Mouse (Mus musculus) limb, embryonic 15.5 days (tissue): ENCODE measurements around the gene Usp36. TPM values are rescaled to one million over a fixed set of nuclear protein-coding genes. Genes with fewer than 3 reads are reported as not detected.

Source experiments
- ATAC-seq: fragments of 200-750 bp; cut with Nextera tagmentation; 2 replicates; pipeline ENCODE4 v1.8.0; 2017; ENCODE audit warnings: low read depth, moderate TSS enrichment; ENCODE audit not compliant: insufficient number of reproducible peaks, low FRiP score, low TSS enrichment
- H3K27ac ChIP-seq: fragments of 300-500 bp; sonication (generic); 2 replicates; pipeline ENCODE4 v1.5.1; 2015; ENCODE audit warnings: moderate library complexity, mild to moderate bottlenecking, inconsistent platforms
- H3K27me3 ChIP-seq: fragments of 300-500 bp; sonication (generic); 2 replicates; pipeline ENCODE4 v1.6.1; 2015; ENCODE audit warnings: inconsistent platforms
- H3K36me3 ChIP-seq: fragments of 300-500 bp; sonication (generic); 2 replicates; pipeline ENCODE4 v1.6.1; 2015; ENCODE audit warnings: inconsistent platforms
- H3K4me1 ChIP-seq: fragments of 300-500 bp; sonication (generic); 2 replicates; pipeline ENCODE4 v1.6.1; 2015; ENCODE audit warnings: inconsistent platforms
- H3K4me2 ChIP-seq: fragments of 300-500 bp; sonication (generic); 2 replicates; pipeline ENCODE4 v1.6.1; 2015; ENCODE audit warnings: mild to moderate bottlenecking, inconsistent platforms
- H3K4me3 ChIP-seq: fragments of 300-500 bp; sonication (generic); 2 replicates; pipeline ENCODE4 v1.5.1; 2015; ENCODE audit warnings: mild to moderate bottlenecking, inconsistent platforms
- H3K9ac ChIP-seq: fragments of 300-500 bp; sonication (generic); 2 replicates; pipeline ENCODE4 v1.6.1; 2015; ENCODE audit warnings: inconsistent platforms
- H3K9me3 ChIP-seq: fragments of 300-500 bp; sonication (generic); 2 replicates; pipeline ENCODE4 v1.6.1; 2016; ENCODE audit warnings: inconsistent platforms
- WGBS: fragments of 180-500 bp; shearing (Covaris S2); methylation state at CpG from one replicate; pipeline ENCODE4 v1.1.7; 2015; 5-methylcytosine and 5-hydroxymethylcytosine counted together
- polyA plus RNA-seq: library from polyadenylated mRNA; unstranded; fragments of >200 nt; fragmentation: Nextera tagmentation; extraction: Ambion mirVana; gene quantifications from 2 replicates; pipeline ENCODE4 v1.2.1, GENCODE M21; 2015

The Usp36 gene
- polyA plus RNA-seq, 1 experiment from 2014 or later, result 21.3 TPM

DNA sequence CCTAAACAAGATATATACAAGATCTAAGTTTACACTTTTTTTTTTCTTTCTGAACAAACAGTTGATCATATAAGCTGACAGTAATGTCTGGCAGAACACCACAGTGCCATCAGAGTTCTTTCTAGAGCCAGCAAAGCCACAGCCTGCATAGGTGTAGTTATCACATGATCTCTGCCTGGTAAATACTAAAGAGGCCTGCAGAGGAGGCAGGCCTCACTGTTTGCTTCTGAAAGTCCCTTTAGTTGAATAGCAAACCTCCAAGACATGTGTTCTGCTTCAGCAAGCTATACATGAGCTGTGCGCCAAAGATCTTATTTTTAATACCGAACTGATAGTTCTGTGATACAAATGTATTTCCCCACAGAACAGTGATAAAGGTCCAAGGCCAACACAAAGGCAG, 44.9 kb downstream of the Usp36 start:
- Histone ChIP-seq H3K4me1 (peaks cover 43% of the 10 kb centered on the region), H3K4me3 (no peak overlapping the region), H3K9me3 (no peaks in the 10 kb centered on the region), H3K27ac (no peak overlapping the region), H3K9ac (no peak overlapping the region), H3K36me3 (no peaks in the 10 kb centered on the region), H3K27me3 (no peaks in the 10 kb centered on the region), H3K4me2 (no peak overlapping the region)
- ATAC-seq, result no peak
- WGBS, result 91% methylated on average over 2 of the region's 2 CpGs

DNA sequence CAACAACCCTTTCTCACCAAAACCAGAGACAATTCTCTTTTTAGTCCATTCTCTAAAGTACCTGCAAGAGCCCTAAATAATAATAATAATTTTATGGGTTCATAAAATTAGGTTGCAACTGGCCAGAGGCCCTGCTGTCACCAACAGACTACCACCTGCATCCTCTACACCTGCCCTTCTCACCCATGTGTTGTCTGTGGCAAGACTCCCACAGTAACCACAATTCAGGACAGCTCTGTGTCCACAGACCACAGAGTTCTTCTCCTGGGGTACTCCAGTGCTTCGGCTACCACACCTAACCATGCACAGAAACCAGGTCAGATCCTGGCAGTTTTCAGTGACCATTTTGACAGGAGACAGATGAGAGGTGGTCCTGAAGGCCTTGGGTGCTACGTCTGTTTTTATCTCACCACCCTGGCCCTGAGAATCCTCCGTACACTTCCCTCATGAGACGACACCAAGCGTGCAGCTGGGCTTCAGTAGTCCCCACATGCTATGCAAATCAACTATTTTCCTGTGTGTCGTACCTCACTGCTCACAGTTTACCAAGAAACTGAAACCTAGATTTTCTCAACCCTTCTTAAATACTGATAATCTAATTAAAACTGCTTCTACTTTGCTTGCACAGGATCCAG, 46.3 kb downstream of the Usp36 start:
- no peak overlapping the region for H3K4me2 ChIP-seq
- H3K4me3 ChIP-seq, result no peak overlapping the region
- H3K9ac ChIP-seq, result no peak overlapping the region
- no peak overlapping the region for H3K27ac ChIP-seq
- 84% methylated on average over 6 of the region's 6 CpGs for WGBS
- no peaks in the 10 kb centered on the region for H3K27me3 ChIP-seq
- H3K4me1 ChIP-seq, result peaks cover 49% of the 10 kb centered on the region
- ATAC-seq, result no peak
- no peaks in the 10 kb centered on the region for H3K36me3 ChIP-seq
- H3K9me3 ChIP-seq, result no peaks in the 10 kb centered on the region

DNA sequence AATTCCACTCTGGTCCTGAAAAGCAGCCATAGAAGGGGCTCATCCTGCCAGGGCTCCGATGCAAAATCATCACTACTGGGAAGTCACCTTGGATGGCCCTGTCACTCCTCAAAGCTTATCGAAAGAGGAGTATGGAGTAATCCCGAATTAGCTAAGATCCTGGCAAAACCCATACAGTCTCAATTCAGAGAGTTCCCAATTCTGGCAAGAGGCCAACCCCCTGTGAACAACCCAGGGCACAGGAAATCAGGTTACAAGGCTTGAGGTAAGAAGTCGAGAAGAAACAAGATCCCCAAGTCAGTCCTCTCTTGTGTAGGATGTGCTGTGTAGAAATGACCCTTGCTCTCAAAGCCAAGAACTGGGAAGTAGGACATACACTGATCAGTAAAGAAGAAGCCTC, 47.5 kb downstream of the Usp36 start:
- H3K4me3 ChIP-seq, result no peak overlapping the region
- WGBS, result 54% methylated on average over 4 of the region's 4 CpGs
- H3K4me2 ChIP-seq, result no peak overlapping the region
- H3K36me3 ChIP-seq, result no peaks in the 10 kb centered on the region
- no peaks in the 10 kb centered on the region for H3K27me3 ChIP-seq
- no peaks in the 10 kb centered on the region for H3K9me3 ChIP-seq
- no peak overlapping the region for H3K27ac ChIP-seq
- H3K4me1 ChIP-seq, result peaks cover 54% of the 10 kb centered on the region
- no peak for ATAC-seq
- no peak overlapping the region for H3K9ac ChIP-seq

DNA sequence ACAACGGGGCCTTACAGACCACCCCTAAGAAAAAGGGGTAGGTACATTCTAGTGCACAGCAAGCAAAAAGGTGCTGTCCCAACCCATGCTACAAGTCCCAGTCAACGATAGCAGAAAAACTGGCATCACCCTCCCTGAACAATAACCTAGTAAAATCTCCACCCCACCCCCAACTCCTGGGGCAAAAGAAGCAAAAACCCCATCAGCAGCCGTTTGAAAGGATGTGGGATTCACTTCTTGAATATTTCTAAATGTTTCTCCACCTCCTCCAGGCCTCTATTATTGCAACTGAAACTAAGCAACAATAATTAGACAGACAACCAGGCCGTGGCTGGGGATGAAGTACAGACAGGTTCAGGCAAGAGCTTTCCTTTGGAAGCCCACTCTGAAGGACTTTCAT, 49.7 kb downstream of the Usp36 start:
- 42% methylated on average over 4 of the region's 4 CpGs for WGBS

DNA sequence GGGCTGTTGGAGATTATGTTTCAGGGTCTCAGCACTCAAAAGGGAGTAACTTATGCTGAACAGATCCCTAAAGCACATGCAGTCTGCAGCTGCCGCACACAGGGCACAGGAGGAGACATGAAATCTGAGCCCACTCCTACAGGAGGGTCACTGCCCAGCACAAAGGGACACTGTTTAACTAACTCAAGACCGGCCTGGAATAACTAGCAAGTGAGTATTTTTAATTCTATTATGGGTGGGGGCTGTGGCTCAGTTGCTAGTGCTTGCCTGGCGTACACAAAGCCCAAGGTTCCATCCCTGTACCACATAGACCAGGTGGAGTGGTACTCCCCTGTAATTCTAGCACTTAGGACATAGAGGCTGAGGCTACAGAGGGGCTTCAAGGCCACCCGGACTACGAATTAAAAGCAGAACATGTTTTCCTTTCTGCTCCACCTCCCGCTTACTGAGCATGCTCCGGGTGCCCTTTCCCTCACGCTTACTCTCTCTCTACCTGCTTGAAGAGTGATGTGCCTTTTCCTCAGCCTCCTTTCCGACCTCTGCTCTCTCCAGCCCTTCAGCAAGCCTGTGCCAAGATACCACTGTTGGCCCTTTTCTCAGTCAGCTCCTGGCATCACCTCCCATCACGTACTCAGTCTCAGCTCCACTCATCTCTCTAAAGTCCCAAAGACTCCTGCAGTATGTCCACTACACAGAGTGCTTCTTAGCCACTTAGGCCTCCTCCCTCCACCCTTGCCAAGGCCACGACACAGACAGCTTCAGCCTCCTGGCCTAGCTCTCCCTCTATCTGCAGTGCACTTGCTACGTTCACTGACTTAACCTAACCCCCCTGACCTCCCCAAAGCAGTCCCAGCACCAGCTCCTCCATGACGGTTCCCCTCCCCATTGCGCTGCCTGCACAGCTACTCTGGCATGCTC, 50.5 kb downstream of the Usp36 start:
- no peak for ATAC-seq
- Histone ChIP-seq H3K9me3 (no peaks in the 10 kb centered on the region), H3K4me1 (peaks cover 48% of the 10 kb centered on the region), H3K36me3 (no peaks in the 10 kb centered on the region), H3K4me2 (peak overlapping the region; percentile 33), H3K4me3 (no peak overlapping the region), H3K27me3 (no peaks in the 10 kb centered on the region), H3K9ac (no peak overlapping the region), H3K27ac (peak overlapping the region; percentile 81)
- 31% methylated on average over 14 of the region's 14 CpGs for WGBS

More for the DNA sequence above, 49.7 kb downstream of the Usp36 start:
- peaks cover 48% of the 10 kb centered on the region for H3K4me1 ChIP-seq
- no peaks in the 10 kb centered on the region for H3K9me3 ChIP-seq
- no peak overlapping the region for H3K9ac ChIP-seq
- no peak for ATAC-seq
- H3K4me2 ChIP-seq, result no peak overlapping the region
- no peaks in the 10 kb centered on the region for H3K36me3 ChIP-seq
- no peaks in the 10 kb centered on the region for H3K27me3 ChIP-seq
- peak overlapping the region; percentile 81 for H3K27ac ChIP-seq
- H3K4me3 ChIP-seq, result no peak overlapping the region

DNA sequence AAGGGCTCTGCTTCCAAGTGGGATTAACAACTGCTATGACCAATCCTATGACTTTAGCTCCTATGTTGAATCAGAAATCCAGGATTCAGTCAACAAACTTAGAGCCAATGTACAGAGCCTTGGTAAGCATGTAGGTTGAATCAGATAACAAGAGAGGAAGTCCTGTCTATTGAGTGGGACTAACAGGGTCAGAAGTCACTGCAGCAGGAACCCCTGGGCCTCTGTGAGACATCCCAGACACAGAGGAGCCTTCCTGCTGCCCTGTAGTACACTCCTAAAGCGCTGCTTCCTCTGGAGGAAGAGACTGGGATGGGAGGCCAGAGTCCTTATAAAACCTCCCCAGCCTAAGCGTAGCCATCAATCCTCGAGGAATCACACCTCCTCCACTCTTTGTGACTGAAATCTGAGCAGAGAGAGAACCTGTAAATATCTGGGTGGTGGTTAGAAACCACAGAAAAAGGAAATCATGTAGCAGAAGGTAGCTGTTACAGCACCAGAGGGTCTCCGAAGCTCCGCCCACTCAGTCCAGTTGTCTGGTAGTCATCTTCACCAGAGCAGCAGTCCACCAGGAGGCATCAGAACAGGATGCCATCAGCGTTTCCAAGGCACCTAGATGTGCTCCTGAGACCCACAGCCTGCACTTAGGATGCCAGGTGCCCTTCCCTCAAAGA, 53.4 kb downstream of the Usp36 start:
- Histone ChIP-seq H3K4me3 (no peak overlapping the region), H3K9me3 (no peaks in the 10 kb centered on the region), H3K27ac (peak overlapping the region; percentile 33; the same call in 1 of the 2 replicates), H3K36me3 (no peaks in the 10 kb centered on the region), H3K4me2 (no peak overlapping the region), H3K27me3 (no peaks in the 10 kb centered on the region), H3K9ac (no peak overlapping the region), H3K4me1 (peaks cover 48% of the 10 kb centered on the region)
- WGBS, result 43% methylated on average over 6 of the region's 6 CpGs
- ATAC-seq, result no peak

DNA sequence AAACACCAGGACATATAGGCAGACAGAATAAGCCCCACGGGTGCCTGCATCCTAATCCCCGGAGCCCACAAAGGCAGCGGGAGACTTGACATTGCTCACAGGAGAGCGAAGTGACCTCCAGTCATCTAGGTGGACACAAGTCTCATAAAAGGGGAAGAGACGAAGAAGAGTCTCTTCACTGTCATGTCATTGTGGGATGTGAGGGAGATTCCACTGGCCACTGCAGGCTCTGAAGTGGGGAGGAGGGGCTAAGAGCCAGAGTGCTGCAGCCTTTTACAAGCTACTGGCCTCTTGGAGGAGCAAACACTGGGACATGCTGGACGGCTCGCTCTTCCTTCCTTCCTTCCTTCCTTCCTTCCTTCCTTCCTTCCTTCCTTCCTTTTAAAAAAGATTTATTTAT, 55.1 kb downstream of the Usp36 start:
- 76% methylated on average over 7 of the region's 7 CpGs for WGBS
- no peaks in the 10 kb centered on the region for H3K27me3 ChIP-seq
- peaks cover 37% of the 10 kb centered on the region for H3K4me1 ChIP-seq

DNA sequence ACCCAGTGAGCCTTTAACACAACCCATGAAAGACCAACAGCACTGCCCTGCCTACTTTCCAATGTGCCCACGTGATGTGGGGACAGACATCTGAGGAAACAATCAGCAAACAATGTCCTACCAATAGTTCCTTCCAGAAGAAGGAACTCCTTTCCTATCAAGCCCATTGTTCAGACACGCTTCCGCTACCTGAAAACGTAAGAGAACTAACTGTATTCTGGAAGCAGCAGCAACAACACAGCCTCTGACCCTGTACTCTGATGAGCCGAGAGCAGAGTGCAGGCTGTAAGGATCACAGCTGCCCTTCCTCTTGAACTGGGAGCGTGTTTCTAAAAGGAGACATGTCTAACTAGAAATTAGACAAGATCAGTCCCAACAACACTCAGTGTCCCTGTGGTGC, 55.5 kb downstream of the Usp36 start:
- peaks cover 33% of the 10 kb centered on the region for H3K4me1 ChIP-seq
- WGBS, result 86% methylated on average over 6 of the region's 6 CpGs
- H3K4me2 ChIP-seq, result no peak overlapping the region
- no peaks in the 10 kb centered on the region for H3K36me3 ChIP-seq
- H3K27ac ChIP-seq, result no peak overlapping the region
- no peaks in the 10 kb centered on the region for H3K27me3 ChIP-seq
- no peak overlapping the region for H3K9ac ChIP-seq
- H3K9me3 ChIP-seq, result no peaks in the 10 kb centered on the region
- H3K4me3 ChIP-seq, result no peak overlapping the region
- no peak for ATAC-seq

More for the DNA sequence above, 55.1 kb downstream of the Usp36 start:
- no peak overlapping the region for H3K4me2 ChIP-seq
- H3K9ac ChIP-seq, result no peak overlapping the region
- no peak for ATAC-seq
- no peak overlapping the region for H3K27ac ChIP-seq
- no peaks in the 10 kb centered on the region for H3K36me3 ChIP-seq
- no peaks in the 10 kb centered on the region for H3K9me3 ChIP-seq
- no peak overlapping the region for H3K4me3 ChIP-seq

DNA sequence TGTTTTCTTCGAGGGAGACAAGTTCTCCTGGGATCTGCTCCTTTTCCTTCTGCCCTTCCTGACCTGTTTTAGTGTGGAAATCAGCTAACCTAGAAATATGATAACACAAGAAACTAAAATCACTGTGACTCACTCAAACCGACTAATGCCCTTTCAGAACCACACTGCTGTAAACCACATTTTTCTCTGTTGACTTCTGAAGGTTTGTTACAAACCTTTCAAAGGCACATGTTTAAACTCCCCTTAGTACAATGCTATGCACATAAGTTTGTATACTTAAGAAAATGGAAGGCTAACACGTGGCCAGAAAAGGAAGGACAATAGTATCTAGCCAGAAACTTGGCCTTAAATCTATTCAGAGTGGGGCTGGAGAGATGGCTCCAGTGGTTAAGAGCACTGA, 56.1 kb downstream of the Usp36 start:
- no peaks in the 10 kb centered on the region for H3K36me3 ChIP-seq
- WGBS, result 67% methylated on average over 3 of the region's 3 CpGs
- H3K4me3 ChIP-seq, result no peak overlapping the region
- no peaks in the 10 kb centered on the region for H3K27me3 ChIP-seq
- no peaks in the 10 kb centered on the region for H3K9me3 ChIP-seq
- H3K9ac ChIP-seq, result no peak overlapping the region
- H3K4me1 ChIP-seq, result peaks cover 27% of the 10 kb centered on the region
- no peak overlapping the region for H3K4me2 ChIP-seq
- no peak overlapping the region for H3K27ac ChIP-seq
- ATAC-seq, result no peak

DNA sequence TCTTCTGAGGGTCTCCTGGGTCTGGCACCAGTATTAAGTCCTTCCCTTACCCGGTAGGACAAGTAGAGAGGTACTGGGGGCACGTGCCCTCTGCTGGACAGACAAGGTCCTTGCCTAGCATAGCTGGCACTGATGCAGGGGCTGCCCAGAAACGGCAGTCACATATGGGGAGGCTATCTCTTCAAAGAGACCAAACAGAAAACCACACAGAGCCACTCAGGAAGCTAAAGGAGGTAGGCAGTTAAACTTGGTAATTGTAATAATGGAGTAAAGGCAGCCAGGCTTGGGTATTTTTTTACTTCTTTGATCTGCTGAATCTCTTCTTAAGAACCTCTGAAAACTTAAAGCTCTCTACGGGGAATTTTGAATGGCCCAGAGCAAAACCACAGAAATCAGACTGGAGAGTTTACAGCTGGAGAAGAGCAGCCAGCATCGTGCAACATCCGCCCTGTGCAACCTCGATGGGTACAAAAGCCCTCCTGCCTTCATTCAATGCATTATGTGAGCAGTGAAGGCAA, 57.7 kb downstream of the Usp36 start:
- 0 out of 2 replicates have a peak, but pooled peaks have one; percentile 59 for ATAC-seq
- H3K9ac ChIP-seq, result no peak overlapping the region
- H3K27me3 ChIP-seq, result no peaks in the 10 kb centered on the region
- H3K27ac ChIP-seq, result no peak overlapping the region
- 27% methylated on average over 7 of the region's 7 CpGs for WGBS
- no peaks in the 10 kb centered on the region for H3K36me3 ChIP-seq
- no peaks in the 10 kb centered on the region for H3K9me3 ChIP-seq
- H3K4me1 ChIP-seq, result peaks cover 18% of the 10 kb centered on the region
- H3K4me2 ChIP-seq, result no peak overlapping the region
- no peak overlapping the region for H3K4me3 ChIP-seq

DNA sequence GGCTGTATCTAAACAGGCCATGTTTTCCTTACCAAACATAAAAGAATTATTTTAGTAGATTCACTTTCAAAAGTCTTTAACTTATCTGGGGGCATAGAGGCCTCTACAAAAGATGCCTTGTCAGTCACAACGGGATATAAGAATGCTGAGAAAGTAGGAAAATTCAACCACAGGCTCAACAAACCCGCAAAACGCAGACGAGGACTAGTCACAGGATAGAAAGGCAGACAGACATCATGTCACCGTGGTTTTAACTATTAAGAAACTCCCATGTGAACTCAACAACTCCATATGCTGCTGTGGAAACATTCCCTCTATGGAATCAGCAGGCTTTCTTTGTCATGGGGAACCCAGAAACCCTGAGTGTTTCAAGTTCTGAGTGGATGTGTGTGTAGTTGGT, 60.1 kb downstream of the Usp36 start:
- Histone ChIP-seq H3K4me2 (no peak overlapping the region), H3K27me3 (no peaks in the 10 kb centered on the region), H3K9me3 (no peaks in the 10 kb centered on the region), H3K4me3 (no peak overlapping the region), H3K27ac (no peak overlapping the region), H3K4me1 (peaks cover 11% of the 10 kb centered on the region), H3K9ac (no peak overlapping the region), H3K36me3 (no peaks in the 10 kb centered on the region)
- 67% methylated on average over 5 of the region's 5 CpGs for WGBS
- ATAC-seq, result no peak

DNA sequence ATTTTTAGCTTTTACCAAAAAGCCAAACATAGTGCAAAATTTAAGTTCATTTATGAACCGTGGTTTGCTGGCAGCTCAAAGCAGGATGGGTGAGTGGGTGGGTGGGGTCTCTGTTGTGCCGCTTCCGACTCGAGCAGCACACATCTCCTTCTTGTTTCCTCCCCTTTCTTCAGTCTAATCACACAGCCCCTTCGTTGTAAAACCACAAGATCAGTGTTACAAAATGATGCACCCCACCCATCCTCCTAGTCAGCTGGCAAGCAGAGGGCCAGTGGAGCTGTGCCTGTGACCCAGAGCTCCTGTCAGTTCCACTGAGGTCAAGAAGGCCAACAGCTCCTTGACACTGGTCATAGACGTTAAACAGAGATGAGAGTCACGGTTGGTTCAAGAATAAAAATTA, 62.4 kb downstream of the Usp36 start:
- Histone ChIP-seq H3K9ac (no peak overlapping the region), H3K9me3 (no peaks in the 10 kb centered on the region), H3K36me3 (no peaks in the 10 kb centered on the region), H3K4me1 (peaks cover 10% of the 10 kb centered on the region), H3K27ac (no peak overlapping the region), H3K4me3 (no peak overlapping the region), H3K27me3 (no peaks in the 10 kb centered on the region), H3K4me2 (no peak overlapping the region)
- WGBS, result 66% methylated on average over 7 of the region's 7 CpGs
- ATAC-seq, result no peak
